Mouse (Mus musculus) c-Kit-positive CD71-positive TER-119-negative erythroid progenitor cells, embryonic 14.5 days (primary cell): ENCODE results near the gene Gna15.

Source experiments
- DNase-seq: peaks from one replicate; pipeline ENCODE4 v3.0.0-alpha.2; 2013; ENCODE audit warnings: low read depth

Gene Gna15

DNA sequence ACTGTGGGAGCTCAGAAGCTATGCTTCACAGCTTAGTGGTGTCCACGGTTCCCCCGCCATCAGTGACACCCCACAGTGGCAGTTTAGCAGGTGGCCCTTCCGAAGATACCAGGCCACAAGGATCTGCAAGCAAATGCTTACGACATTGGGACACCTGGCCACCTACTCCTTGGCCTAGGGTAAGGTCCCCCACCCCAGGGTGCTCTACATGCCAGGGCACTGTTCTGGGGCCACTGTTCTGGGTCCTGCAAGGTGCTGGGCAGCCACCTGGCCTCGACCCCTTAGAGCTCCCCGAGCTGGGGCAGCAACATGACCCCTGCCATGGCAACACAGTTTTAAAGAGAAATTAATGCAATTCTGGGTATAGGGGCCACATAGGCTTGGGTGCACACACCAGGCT lies 28.9 kb downstream of the Gna15 start:
- DNase-seq: no peak

DNA sequence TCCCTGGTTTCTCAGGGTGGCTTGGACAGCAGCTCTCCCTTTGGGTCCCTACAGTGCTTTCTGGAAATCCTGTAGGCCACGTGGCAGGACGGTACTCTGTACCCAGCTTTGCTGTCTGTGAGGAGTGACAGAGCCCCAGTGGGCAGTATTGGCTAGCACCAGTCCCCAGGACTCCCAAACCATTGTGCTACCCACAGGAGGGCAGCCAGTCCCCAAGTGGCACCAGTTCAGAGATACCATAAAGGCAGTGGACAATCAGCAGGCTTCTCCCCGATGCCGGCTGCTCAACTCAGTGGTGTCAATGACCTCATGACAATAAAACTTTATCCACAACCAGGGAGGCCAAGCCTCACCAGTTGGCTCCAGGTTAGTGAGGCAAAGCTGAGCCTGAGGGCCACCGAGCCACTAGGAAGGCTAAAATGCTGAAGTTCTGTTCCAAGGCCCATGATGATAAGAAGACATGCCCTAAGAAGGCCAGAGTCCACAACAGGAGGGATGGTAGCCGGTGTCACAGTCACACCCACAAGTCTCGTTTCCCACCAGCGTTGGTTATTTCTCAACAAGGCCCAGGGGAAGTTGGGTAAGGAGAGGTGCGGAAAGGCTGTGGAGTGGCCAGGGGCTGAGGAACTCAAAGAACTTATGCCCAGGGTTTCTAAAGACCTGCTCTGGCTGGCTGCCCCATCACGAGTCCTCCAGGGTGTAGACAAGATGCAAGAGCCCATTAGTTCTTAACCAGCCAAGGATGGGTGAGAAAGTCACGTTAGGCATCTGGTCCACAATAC lies 29.6 kb downstream of the Gna15 start:
- no peak for DNase-seq

DNA sequence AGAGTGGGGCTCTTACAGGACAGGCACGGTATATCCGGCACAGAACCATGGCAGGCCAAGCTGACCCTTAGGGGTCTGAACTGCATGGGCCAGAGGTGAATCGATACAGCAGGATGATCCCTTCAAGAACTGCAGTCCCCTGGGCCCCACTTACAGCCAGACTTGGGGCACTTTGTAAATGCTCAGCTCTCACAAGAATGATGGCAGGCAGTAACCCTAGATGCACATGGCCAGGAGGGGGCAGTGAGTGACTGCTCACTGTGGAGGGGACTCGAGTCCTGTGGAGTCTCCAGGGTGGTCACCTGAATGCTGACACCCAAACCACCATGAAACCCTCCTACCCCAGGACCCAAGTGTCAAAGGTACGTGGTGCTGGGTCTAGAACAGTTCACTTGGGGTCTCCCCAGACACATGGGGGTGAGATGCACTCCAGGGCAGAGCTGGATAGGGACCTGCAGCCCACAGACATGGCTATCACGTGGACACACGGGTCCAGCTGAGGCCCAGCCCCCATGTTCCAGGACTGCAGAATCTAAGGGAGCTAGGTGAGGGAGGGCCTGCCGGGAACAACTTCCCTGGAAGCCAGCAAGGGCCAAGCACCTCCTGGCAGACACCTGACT lies 30.3 kb downstream of the Gna15 start:
- DNase-seq: no peak

DNA sequence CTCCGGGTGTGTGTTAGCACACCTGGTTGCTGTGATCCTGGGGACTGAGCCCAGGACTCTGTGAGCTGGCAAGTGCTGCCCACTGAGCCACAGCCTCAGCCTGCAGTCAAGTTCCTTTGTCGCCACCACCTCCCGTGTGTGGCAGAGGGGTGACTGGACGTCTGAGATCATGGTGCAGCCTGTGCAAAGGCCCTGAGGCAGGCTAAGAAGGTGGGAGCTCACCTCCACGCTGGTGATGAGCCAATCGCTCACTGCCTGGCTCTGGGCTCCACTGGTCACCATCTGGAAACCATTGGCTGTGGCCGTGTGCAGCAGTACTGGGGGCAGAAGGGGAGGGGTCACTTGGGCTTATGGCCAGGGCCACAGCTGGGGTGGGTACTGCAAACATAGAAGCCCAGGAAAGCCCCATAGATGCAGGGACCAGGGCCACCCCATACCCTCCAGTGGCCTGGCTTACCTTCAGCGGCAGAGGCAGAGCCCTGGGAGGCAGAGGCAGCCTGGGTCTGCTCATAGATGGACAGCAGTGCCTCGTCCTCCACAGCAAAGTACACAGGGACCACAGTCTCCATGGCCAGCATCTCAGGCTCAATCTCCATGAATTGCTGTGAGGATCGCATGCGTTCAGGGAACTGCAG lies 31.3 kb downstream of the Gna15 start:
- no peak for DNase-seq

DNA sequence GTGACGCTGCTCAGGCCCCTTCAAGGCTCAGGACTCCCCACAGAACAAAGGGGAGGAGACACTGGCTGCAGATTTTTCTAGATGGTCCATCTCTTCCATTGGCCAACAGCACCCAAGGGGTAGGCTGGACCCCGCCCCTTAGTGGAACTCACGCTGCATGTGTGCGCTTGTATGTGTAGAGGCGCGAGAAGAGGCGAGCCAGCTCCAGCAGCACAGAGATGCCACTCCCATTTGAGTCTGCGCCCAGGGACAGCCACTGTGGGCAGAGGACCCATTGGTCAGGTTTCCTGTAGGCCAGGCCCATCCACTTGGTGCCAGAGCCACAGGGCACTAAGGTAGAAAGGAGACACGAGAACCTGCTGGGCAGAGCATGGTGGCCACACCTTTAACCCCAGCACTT lies 33.0 kb downstream of the Gna15 start:
- DNase-seq: no peak

DNA sequence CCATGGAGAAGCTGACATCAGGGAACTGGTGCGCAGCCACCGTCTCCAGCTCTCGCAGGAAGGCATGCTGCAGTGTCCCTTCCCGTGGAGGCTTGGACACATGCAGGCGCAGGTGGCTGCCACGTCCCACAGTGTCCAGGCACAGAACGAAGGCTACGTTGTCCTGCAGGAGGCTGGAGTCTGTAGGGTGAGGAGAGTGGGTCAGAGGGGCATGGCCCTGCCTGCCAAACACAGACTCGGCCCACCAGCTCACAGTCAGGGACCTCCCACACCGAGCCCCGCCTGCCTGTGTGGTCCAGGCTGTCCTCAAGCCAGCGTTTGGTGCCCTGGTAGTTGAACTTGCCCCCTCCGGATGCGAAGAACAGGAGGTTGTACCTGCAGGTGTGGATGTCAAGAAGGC lies 34.1 kb downstream of the Gna15 start:
- DNase-seq: no peak

DNA sequence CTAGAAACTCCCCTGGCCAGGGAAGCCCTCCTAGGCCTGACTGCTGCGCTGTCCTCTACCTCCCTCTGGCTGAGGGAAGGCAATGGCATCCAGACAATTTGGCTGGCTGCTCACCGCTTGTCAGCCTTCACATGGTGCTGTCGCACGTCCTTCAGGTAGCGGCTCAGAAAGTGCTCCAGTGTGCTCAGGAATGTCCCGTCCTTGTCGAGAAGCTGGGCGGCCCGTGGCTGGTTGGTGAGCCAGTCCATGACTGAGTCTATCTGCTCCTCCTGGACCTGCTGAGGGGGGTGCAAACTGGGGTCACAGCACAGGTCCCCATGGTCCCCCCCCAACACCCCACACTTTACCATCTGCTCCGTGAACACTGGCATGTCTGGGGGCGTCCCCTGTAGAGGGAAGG lies 35.9 kb downstream of the Gna15 start:
- no peak for DNase-seq

DNA sequence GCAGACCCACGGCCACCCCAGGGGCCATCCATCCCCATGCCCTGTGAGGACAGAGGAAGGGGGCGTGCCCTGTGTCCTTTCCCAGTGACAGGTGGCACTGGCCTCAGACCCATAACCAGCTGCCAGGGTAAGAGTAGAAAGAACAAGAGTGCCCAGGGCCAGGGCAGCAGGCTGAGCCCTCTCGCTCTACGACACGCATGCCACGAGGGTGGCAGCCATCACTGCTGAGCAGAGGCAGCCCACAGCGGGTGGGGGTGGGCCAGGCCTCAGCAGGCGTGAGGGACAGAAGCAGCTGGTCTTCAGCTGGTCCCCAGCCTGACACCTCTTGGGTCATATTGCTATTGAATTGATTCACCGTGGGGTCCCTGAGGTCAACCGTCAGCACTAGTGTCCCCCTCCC lies 37.5 kb downstream of the Gna15 start:
- DNase-seq: no peak

DNA sequence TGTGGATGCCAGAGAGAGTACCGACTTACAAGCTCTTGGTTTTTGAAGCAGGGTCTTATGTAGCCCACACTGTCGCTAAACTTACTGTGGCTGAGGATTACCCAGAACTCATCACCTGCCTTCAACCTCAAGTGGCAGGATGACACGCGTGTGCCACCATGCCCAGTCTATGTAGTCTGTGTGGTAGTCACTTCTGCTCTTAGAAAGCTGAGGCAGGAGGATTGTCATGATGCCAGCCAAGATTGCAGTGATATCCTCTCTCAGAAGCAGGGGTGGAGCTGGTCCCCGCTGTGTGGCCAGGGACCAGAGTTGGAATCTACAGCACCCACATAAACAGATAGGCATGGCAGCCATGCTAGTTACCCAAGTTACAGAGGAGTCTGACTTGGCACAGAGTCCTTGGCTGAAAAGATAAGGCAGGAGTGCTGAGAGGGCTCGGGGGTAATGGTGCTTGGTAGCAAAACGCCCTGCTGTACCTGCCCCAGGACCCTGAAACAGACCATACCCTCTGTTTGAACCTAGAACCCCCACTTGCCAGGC lies 38.5 kb downstream of the Gna15 start:
- DNase-seq: no peak

DNA sequence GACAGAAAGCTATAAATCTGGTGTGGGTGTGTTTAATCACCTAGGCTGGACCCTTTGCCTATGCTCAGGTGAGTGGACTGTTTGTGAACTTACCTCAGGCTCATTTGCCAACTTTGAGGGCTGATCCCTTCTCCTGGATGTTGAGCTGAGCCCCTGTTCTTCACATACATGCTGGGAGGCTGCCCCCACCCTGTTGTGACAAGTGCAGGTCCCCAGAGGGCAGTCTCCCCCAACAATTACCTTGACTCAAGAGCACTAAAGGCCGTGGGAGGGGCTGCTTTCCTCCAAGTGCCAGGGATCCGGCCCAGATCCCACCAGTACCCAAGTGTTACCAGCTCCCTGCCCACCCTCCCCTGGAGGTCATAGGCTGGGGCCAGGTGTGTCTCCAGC lies 39.0 kb downstream of the Gna15 start:
- DNase-seq: no peak

DNA sequence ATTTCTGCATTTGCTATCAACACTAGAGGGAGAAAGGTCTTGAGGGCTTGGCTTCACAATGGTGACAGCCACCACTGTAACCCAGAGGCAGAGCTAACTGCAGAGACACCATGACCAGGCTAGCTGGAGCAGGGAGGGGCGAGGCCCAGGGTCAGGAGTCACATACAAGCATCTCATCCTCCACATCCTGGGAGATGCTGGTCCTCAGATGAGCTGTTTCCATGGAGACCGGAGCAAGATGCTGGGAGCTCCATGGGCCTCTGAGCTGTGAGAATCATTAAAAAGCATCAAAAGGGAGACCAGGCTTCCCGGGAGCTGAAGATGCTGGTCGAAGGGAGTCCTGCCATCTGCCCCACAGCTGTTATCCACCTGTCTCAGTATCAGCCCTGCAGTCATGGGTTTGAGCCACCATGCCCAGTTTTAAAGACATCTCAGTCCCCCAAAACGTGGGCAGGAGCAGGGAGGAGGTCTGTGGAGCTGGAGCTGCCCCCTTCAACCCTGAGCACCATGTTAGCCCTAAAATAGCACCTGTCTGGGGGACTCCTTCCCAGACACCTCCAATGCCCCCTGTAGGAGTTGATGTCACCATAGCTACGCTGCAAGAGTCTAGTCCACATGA lies 39.5 kb downstream of the Gna15 start:
- DNase-seq: no peak

DNA sequence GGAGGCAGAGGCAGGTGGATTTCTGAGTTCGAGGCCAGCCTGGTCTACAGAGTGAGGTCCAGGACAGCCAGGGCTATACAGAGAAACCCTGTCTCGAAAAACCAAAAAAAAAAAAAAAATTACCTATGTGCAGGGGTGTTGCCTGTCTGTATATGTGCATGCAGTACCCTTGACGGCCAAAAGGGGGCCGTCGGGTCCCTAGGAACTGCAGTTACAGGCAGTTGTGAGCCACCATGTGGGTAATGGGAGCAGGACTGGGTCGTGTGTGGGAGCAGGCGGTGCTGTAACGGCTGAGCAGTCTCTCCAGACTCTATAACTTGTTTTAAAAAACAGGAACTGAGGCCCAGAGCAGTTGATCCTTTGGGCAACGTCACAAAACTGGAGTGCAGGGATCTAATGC lies 40.0 kb downstream of the Gna15 start:
- no peak for DNase-seq

DNA sequence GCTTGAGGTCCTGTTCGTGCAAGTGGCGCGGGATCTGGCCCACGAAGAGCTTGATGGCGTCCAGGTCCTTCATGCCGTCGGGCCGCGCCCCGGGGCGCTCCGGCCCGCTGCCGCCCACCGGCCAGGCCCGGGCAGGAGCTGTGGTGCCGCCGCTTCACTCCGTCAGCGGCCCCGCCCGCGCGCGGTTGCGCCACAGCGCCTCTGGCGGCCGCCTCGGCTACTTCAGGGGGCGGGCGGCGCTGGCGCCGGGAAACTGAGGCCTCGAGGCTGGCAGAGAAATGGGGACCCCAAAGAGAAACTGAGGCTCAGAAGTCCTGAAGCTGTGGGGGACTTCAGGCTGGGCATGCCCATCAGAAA lies 41.5 kb downstream of the Gna15 start, which contains the start of gene Celf5:
TSS of gene Celf5 (minus strand) at position 177 of the 357 bp plus-strand sequence.
- no peak for DNase-seq

DNA sequence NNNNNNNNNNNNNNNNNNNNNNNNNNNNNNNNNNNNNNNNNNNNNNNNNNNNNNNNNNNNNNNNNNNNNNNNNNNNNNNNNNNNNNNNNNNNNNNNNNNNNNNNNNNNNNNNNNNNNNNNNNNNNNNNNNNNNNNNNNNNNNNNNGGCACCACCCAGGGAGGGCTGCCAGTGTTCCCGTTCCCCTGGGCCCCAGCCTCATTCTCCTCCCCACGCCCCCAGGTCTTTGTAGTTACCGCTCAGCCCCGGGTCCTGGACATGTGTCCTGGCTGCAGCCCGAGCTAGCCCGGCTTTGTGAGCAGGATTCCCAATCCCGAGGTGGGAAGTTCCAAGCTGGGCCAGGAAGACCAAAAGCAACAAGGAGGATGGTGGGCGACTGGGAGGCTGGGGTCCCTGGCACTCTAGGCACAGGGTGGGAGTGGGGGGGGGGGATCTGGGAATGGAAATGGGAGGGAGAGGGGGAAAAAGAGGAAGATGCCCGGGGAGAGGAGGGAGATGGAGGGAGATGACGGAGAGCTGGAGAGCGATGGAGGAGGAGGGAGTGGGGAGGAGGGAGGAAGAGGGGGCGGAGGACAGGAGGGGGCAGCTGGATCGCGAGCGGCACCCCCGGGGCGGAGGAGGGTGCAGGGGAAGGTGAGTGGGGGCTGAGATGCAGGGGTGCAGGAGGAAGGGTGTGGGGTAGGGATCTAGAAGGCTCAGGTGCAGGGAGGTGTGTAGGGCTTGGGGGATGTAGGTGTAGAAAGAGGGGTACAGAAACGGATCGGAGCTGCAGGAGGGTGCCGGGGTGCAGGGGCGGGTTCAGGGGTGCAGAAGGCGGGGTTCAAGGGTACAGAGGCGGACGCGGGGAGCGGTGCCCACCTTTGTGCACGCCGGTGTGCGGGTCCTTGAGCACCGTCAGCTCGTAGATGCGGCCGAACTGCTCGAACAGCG lies 42.2 kb downstream of the Gna15 start:
- no peak for DNase-seq

DNA sequence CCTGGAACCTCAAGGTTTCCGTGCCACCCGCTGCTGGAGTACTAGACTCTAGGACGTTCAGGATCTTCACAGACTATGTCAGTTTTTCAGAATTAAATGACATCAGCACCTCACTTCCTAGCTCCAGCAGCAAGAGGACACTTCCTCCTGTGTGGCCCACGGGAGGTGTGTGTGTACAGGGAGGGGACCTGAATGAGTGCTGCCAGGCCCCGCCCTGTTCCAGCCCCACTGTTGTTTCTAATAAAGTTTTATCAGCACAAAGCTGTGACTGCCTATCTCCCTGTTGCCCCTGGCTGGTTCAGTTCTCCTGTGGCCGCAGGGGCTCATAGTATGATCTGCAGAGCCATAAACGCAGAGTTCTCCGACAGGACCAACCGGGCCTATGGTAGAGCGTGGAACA lies 49.6 kb downstream of the Gna15 start:
- no peak for DNase-seq

DNA sequence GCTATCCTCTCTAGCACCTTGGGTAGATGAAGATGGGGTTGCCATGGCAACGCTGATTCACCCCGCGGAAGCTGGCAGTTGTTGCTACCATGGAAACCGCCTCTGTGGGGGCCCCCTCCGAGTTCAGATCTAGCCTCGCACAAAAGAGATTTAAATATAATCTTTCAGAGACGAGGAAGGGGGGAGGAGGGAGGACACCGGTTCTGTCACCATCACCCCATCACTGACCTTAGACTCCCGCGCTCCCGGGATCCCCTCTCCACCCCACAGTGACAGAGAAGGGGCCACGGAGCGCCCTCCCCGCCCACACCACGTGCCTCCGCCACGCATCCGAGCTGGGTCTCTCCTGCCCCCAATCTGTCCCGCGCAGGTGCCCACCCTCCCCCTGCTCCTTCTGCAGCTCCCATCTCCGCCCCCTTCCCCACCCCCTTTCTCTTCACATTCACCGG lies 51.0 kb downstream of the Gna15 start:
- DNase-seq: no peak

DNA sequence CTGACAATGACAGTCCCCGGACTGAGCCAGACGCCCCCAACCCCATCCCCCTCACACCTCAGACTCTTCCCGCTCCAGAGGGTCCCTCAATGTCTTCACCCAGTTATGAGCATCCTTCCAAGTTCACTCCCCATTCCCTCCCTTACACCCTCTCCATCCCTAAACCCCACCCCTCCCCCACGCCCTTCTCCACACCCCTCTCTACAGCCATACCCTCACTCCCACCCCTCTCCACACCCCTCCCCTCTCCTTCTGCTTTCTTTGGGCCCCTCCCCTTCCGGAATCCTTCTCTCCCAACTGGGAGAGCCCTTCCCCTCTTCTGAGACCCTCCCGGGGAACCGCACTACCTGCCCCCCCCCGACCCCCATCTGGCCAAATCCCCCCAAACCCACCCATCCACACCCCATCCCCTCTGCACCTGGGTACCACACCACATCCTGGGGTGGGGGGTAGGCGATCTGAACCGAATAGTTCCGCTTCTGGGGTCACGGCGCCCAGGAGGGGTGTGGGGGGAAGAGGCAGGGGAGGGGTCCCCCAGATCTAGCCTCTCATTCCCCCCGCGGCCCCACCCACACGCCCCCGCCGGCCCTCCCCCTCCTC lies 51.5 kb downstream of the Gna15 start:
- no peak for DNase-seq

DNA sequence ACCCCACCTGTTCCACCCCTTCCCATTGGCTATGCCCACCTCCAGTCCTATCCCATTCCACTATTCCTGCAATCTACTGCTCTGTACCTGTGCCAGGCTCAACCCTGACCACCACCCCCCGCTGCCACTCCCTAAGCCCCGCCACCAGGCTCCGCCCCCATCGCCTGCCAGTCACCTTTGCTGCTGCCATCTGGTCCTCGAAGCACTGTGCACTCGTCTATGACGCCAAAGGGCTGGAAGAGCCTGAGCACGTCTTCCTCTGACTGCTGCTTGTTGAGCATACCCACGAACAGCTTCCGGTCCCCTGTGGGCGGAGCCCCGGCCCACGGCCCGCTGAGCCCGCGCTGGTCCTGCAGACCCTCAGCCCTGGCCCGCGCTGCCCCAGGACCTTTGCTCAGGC lies 53.6 kb downstream of the Gna15 start:
- DNase-seq: no peak

DNA sequence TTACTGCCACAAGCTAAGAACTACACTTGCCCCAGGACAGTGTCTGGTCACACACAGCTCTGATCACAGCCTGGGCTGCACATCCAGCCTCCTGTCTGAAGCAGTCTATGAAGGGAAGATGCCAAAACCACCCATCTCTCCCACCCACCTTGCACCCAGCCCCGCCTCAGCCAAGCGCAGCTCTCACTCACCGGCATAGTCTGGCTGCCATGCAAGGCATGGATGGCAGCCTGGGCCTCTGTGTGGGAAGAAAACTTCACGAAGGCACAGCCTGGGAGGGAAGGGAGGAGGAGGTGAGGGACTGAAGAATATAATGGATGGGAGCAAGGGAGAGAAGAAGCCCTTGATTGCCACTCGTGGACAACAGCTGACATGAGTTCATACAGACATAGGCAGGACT lies 54.8 kb downstream of the Gna15 start:
- DNase-seq: no peak

DNA sequence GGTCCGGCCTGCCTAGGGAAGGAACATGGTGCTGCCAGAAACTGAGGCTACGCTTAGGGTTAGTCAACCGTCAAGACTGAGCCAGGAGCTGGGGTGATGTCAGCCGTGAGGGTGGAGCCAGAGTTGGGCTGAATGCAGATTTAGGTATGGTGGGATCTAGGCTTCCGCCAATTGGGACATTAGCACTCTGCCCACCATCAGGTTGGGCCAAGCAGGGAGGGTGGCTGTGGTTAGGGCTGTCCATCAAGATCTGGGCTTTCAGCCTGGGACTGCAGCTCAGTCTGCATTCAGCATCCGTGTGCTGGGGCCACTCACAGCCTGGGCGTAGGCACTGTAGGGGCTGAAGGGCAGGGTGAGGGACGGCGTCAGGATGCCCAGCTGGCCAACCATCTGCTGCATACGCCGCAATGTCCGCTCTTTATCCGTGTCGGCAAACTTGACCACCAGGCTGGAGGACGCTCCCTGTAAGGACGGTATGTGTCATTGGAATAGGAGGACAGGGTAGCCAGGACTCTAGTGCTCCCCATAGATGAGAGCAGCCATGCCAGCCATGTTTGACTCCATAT lies 56.3 kb downstream of the Gna15 start:
- no peak for DNase-seq

DNA sequence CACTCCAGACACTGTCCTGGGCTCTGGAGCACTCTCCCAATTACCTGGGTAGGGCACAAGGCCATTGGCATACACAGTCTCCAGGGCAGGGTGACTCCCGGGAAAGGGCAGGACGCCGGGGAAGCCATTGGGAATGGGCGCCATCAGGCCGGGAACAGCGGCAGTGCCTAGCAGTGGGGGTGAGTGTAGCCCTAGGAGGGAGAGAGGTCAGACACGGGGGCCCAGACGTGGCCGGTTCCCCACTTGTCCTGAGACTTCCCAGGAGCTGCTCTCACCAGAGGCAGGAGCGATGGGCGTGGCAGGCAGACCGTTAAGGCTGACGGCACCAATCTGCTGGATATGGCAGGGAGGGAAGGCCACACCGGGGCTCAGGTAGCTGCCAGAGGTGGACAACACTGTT lies 57.1 kb downstream of the Gna15 start:
- DNase-seq: no peak
